Comparison of ENCODE assay signal across 26 mouse cellular contexts in the genomic region with DNA sequence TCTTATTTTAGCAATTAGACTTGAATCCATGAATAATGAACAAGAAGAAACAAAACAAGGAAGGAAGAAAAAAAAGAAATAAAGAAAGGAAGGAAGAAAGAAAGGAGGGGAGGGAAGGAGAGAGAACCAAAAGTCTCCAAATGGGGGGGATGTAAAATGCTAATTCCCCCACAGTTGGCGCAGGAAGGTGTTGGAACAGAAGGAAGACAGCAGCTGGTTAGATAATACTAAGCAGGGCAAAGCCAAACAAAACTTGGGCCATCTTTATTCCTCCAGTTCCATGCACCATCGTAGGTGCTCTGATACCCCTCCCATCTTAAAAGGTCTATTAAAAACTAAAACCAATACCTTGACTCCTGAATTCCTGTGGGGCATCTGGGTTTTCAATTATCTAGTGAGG.
A peak's percentile ranks its signal among the peaks of the same experiment; 100 is the strongest.
DNase-seq lines count a peak whose midpoint lies in the region; ATAC-seq lines count a peak whose summit lies in the region.
"Had no signal": no experiment of that assay in that cellular context is flagged by ENCODE, and none has a peak within 500 bp of the region (broad histone marks: within the 10 kb centered on the region; RNA-seq: fewer than 3 reads in every experiment).

No protein-coding gene starts in this region.

- H3K36me3 ChIP-seq in forebrain, embryonic 14.5 days (ENCODE audit: control insufficient read depth, insufficient read depth, low read length): no peaks in the 10 kb centered on the region
- no peaks in the 10 kb centered on the region; the same call in 1 of the 2 replicates for H3K36me3 ChIP-seq in forebrain, embryonic 12.5 days (replicated peaks)
- H3K36me3 ChIP-seq: embryonic facial prominence, embryonic 13.5 days; liver, embryonic 12.5 days; midbrain, embryonic 12.5 days had no signal

- H3K4me3 ChIP-seq in forebrain, embryonic 14.5 days (ENCODE audit: low read depth, low read length): no peak overlapping the region
- H3K4me3 ChIP-seq in forebrain, embryonic 12.5 days (replicated peaks): no peak overlapping the region
- H3K4me3 ChIP-seq: embryonic facial prominence, embryonic 13.5 days; heart, adult 2 months; heart, embryonic 13.5 days; hindbrain, embryonic 15.5 days; liver, embryonic 12.5 days; megakaryocyte, embryonic 14.5 days; midbrain, embryonic 12.5 days; myocyte; neural tube, embryonic 12.5 days had no signal

- 77% methylated on average over 2 of the region's 2 CpGs for WGBS in forebrain, embryonic 14.5 days
- WGBS in forebrain, embryonic 12.5 days: 95% methylated on average over 2 of the region's 2 CpGs

- no peaks in the 10 kb centered on the region for H3K27me3 ChIP-seq in forebrain, embryonic 14.5 days (replicated peaks; ENCODE audit: control insufficient read depth, insufficient read depth, low read length)
- H3K27me3 ChIP-seq in forebrain, embryonic 12.5 days: no peaks in the 10 kb centered on the region
- H3K27me3 ChIP-seq: embryonic facial prominence, embryonic 13.5 days; heart, embryonic 13.5 days; hindbrain, embryonic 15.5 days; liver, embryonic 12.5 days; megakaryocyte, embryonic 14.5 days; midbrain, embryonic 12.5 days; neural tube, embryonic 12.5 days; Patski had no signal

- DNase-seq in forebrain, embryonic 14.5 days (ENCODE audit: low spot score): peak; percentile 37
- DNase-seq in layer of hippocampus, adult 11-12 months (ENCODE audit: low spot score): peak; percentile 29
- no peak for DNase-seq in layer of hippocampus, postnatal 36 days
- DNase-seq in left cerebral cortex, postnatal 14 days (ENCODE audit: low spot score in 2 of 2): peak; percentile 26 to 27
- no peak for DNase-seq in left cerebral cortex, adult 11 months (ENCODE audit: low spot score)
- DNase-seq in adipocyte (ENCODE audit: low spot score): no peak
- DNase-seq: adrenal gland, postnatal 14 days; cerebellum, adult 18-20 months; cerebellum, postnatal 10 days; heart, adult 2 months; heart, postnatal 10 days; liver, postnatal 0 days; lung, postnatal 4 days; thymus, postnatal 4 days had no signal

- intact Hi-C loops in left cerebral cortex, postnatal 14 days (cut with DNase I): no loop called here

- H3K9me3 ChIP-seq in forebrain, embryonic 14.5 days (replicated peaks; ENCODE audit: control insufficient read depth, low read length): no peaks in the 10 kb centered on the region; the same call in 1 of the 2 replicates
- 0 out of 2 replicates have a peak, but pooled peaks cover 3% of the 10 kb centered on the region for H3K9me3 ChIP-seq in forebrain, embryonic 12.5 days
- H3K9me3 ChIP-seq: hindbrain, embryonic 15.5 days; liver, embryonic 12.5 days; midbrain, embryonic 12.5 days had no signal

- no peak overlapping the region for H3K27ac ChIP-seq in forebrain, embryonic 14.5 days (ENCODE audit: low read depth, low read length)
- no peak overlapping the region for H3K27ac ChIP-seq in forebrain, embryonic 12.5 days
- H3K27ac ChIP-seq: embryonic facial prominence, embryonic 13.5 days; heart, adult 2 months; heart, embryonic 13.5 days; hindbrain, embryonic 15.5 days; liver, embryonic 12.5 days; midbrain, embryonic 12.5 days; neural tube, embryonic 12.5 days had no signal

- no peaks in the 10 kb centered on the region for H3K4me1 ChIP-seq in forebrain, embryonic 14.5 days (ENCODE audit: control insufficient read depth, insufficient read depth, low read length)
- H3K4me1 ChIP-seq in forebrain, embryonic 12.5 days: no peaks in the 10 kb centered on the region
- H3K4me1 ChIP-seq: embryonic facial prominence, embryonic 13.5 days; heart, embryonic 13.5 days; hindbrain, embryonic 15.5 days; liver, embryonic 12.5 days; megakaryocyte, embryonic 14.5 days; midbrain, embryonic 12.5 days; neural tube, embryonic 12.5 days had no signal

- no peak overlapping the region for H3K4me2 ChIP-seq in forebrain, embryonic 14.5 days (ENCODE audit: low read length)
- H3K4me2 ChIP-seq in forebrain, embryonic 12.5 days: no peak overlapping the region
- H3K4me2 ChIP-seq: embryonic facial prominence, embryonic 13.5 days; heart, embryonic 13.5 days; hindbrain, embryonic 15.5 days; liver, embryonic 12.5 days; midbrain, embryonic 12.5 days; neural tube, embryonic 12.5 days had no signal

- ATAC-seq in forebrain, embryonic 14.5 days: no peak; the same call in 1 of the 2 replicates
- ATAC-seq in forebrain, embryonic 12.5 days (ENCODE audit: low FRiP score): no peak
- ATAC-seq: inflammation-experienced regulatory T-cells, adult 6 months; liver, embryonic 12.5 days; liver, postnatal 0 days; lung, postnatal 0 days; Patski had no signal

- H3K9ac ChIP-seq in forebrain, embryonic 14.5 days (ENCODE audit: low read length): no peak overlapping the region
- H3K9ac ChIP-seq in forebrain, embryonic 12.5 days: no peak overlapping the region
- H3K9ac ChIP-seq: embryonic facial prominence, embryonic 13.5 days; heart, embryonic 13.5 days; hindbrain, embryonic 15.5 days; liver, embryonic 12.5 days; liver, postnatal 0 days; midbrain, embryonic 12.5 days; neural tube, embryonic 12.5 days had no signal

Comparison
In these comparisons a context has a peak if more than half of its experiments do, and no peak if none do; other contexts are left out.
1. DNase-seq: peak in forebrain, embryonic 14.5 days (single experiment), layer of hippocampus, adult 11-12 months (single experiment) and left cerebral cortex, postnatal 14 days (2 of 2); none in layer of hippocampus, postnatal 36 days (0 of 2), left cerebral cortex, adult 11 months (single experiment) and adipocyte (single experiment).